8 mouse cellular contexts compared by ENCODE assay signal in the genomic region with DNA sequence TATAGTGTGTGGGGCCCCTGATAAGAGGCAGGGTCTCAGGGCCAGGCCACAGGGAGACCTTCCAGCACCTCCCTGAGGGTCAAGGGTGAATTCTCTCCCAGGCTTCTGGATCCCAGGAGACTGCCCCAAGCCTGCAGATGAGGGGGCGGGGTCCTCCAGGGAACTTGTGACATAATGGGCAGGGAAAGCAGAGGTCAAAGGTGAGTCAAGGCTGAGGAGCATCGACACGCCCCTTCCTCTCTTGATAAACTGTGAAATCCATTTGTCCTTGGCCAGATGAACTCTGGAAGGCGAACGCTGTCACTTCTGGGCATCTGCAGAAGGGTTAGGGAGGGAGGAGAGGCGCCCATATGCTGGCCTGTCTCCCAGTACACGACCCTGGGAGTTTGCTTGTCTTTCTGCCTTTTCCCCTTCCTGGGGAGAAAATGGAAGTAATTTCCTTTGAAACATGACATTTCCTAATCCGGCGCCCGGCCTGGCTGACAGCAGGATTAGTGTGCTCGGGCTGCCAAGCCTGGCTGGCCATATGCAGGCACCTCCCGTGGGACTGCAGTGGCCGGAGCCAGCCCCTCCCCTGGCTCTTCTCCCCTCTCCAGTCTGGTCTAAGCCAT.
DNase-seq lines count a peak whose midpoint lies in the region; ATAC-seq and TF ChIP-seq lines count a peak whose summit lies in the region.

No protein-coding gene starts in this region.

- H3K4me2 ChIP-seq in hindbrain, embryonic 15.5 days, result no peak overlapping the region
- H3K4me2 ChIP-seq in liver, embryonic 14.5 days (ENCODE audit: low read depth), result peak overlapping the region; percentile 22; the same call in 1 of the 2 replicates
- H3K4me2 ChIP-seq in neural tube, embryonic 13.5 days, result no peak overlapping the region

- H3K27ac ChIP-seq in hindbrain, embryonic 15.5 days (replicated peaks), result no peak overlapping the region
- H3K27ac ChIP-seq in liver, embryonic 14.5 days, result no peak overlapping the region
- H3K27ac ChIP-seq in neural tube, embryonic 13.5 days (replicated peaks), result no peak overlapping the region; the same call in 1 of the 2 replicates
- no peak overlapping the region for H3K27ac ChIP-seq in thymus, adult 2 months (ENCODE audit: control insufficient read depth, insufficient read depth, low read length)

- no peak overlapping the region for H3K9ac ChIP-seq in hindbrain, embryonic 15.5 days
- H3K9ac ChIP-seq in liver, embryonic 14.5 days (replicated peaks), result no peak overlapping the region
- peak overlapping the region; percentile 35; the same call in 1 of the 2 replicates for H3K9ac ChIP-seq in neural tube, embryonic 13.5 days

- TF ChIP-seq CTCF in liver, embryonic 14.5 days (IDR thresholded peaks at IDR 0.05; ENCODE audit: low read depth), result no peak
- no peak for TF ChIP-seq CTCF in thymus, adult 2 months (IDR thresholded peaks at IDR 0.05; ENCODE audit: borderline replicate concordance, control insufficient read depth, extremely low read depth, insufficient read depth, low read length, poor library complexity)

- intact Hi-C loops in gastrocnemius, postnatal 14 days (cut with DNase I; ENCODE audit: low total_unique reads), result no loop called here

- TF ChIP-seq POLR2A in thymus, adult 2 months (IDR thresholded peaks at IDR 0.05; ENCODE audit: control insufficient read depth, extremely low read depth, insufficient read depth, low read length, poor library complexity), result no peak

- peaks cover 28% of the 10 kb centered on the region for H3K4me1 ChIP-seq in hindbrain, embryonic 15.5 days (replicated peaks)
- H3K4me1 ChIP-seq in liver, embryonic 14.5 days (replicated peaks; ENCODE audit: control insufficient read depth in 2 of 2, insufficient read depth in 2 of 2, low read length in 1 of 2), result no peaks in the 10 kb centered on the region
- H3K4me1 ChIP-seq in neural tube, embryonic 13.5 days (replicated peaks), result peaks cover 34% of the 10 kb centered on the region
- H3K4me1 ChIP-seq in thymus, adult 2 months (replicated peaks; ENCODE audit: control insufficient read depth, insufficient read depth, low read length), result no peaks in the 10 kb centered on the region

- H3K36me3 ChIP-seq in hindbrain, embryonic 15.5 days, result no peaks in the 10 kb centered on the region
- H3K36me3 ChIP-seq in liver, embryonic 14.5 days (replicated peaks; ENCODE audit: control insufficient read depth, insufficient read depth, low read depth), result no peaks in the 10 kb centered on the region
- no peaks in the 10 kb centered on the region for H3K36me3 ChIP-seq in neural tube, embryonic 13.5 days
- H3K36me3 ChIP-seq in thymus, adult 2 months (ENCODE audit: control insufficient read depth, insufficient read depth, low read length), result no peaks in the 10 kb centered on the region

- DNase-seq in gastrocnemius, postnatal 14 days, result peak; percentile 9
- no peak for DNase-seq in gastrocnemius, adult 8-10 months (ENCODE audit: low spot score in 2 of 2)
- DNase-seq in embryo, embryonic 11.5 days (ENCODE audit: low read depth, low spot score), result peak; percentile 53
- DNase-seq in liver, embryonic 14.5 days (ENCODE audit: low read depth in 3 of 3, low spot score in 3 of 3), result peak in 1 of 3 experiments; percentile 0
- DNase-seq in thymus, adult 2 months, result no peak

- 8% methylated on average over 13 of the region's 13 CpGs for WGBS in hindbrain, embryonic 15.5 days
- 26% methylated on average over 13 of the region's 13 CpGs for WGBS in liver, embryonic 14.5 days (ENCODE audit: insufficient replicate concordance)
- WGBS in neural tube, embryonic 13.5 days, result 6% methylated on average over 13 of the region's 13 CpGs
- WGBS in thymus, adult 2 months, result 60% methylated on average over 13 of the region's 13 CpGs

- TF ChIP-seq EP300 in liver, embryonic 14.5 days (IDR thresholded peaks at IDR 0.05; ENCODE audit: low read depth), result no peak

- 0 out of 2 replicates have a peak, but pooled peaks have one; percentile 58 for ATAC-seq in hindbrain, embryonic 15.5 days (ENCODE audit: low FRiP score, low read depth)
- ATAC-seq in liver, embryonic 14.5 days (ENCODE audit: insufficient read depth), result peak; percentile 41; the same call in 1 of the 2 replicates
- 0 out of 2 replicates have a peak, but pooled peaks have one; percentile 29 for ATAC-seq in neural tube, embryonic 13.5 days (ENCODE audit: low read depth)
- ATAC-seq in CD4-positive, CD25-positive, alpha-beta regulatory T cell, adult 4 months, result no peak

- H3K27me3 ChIP-seq in hindbrain, embryonic 15.5 days, result 0 out of 2 replicates have a peak, but pooled peaks cover 6% of the 10 kb centered on the region
- H3K27me3 ChIP-seq in liver, embryonic 14.5 days (ENCODE audit: control insufficient read depth, insufficient read depth, low read length), result no peaks in the 10 kb centered on the region
- 0 out of 2 replicates have a peak, but pooled peaks cover 1% of the 10 kb centered on the region for H3K27me3 ChIP-seq in neural tube, embryonic 13.5 days
- no peaks in the 10 kb centered on the region for H3K27me3 ChIP-seq in thymus, adult 2 months (ENCODE audit: control insufficient read depth, insufficient read depth, low read length)

- H3K9me3 ChIP-seq in hindbrain, embryonic 15.5 days, result no peaks in the 10 kb centered on the region
- no peaks in the 10 kb centered on the region for H3K9me3 ChIP-seq in liver, embryonic 14.5 days (ENCODE audit: control insufficient read depth, low read length)
- H3K9me3 ChIP-seq in neural tube, embryonic 13.5 days, result no peaks in the 10 kb centered on the region

- H3K4me3 ChIP-seq in hindbrain, embryonic 15.5 days, result no peak overlapping the region
- no peak overlapping the region for H3K4me3 ChIP-seq in liver, embryonic 14.5 days (ENCODE audit: insufficient read depth in 1 of 2, low read depth in 2 of 2, low read length in 2 of 2)
- H3K4me3 ChIP-seq in neural tube, embryonic 13.5 days, result no peak overlapping the region
- no peak overlapping the region for H3K4me3 ChIP-seq in thymus, adult 2 months (ENCODE audit: control insufficient read depth, insufficient read depth, low read length)

Comparison
In these comparisons a context has a peak if more than half of its experiments do, and no peak if none do; other contexts are left out.
1. DNase-seq: peak in gastrocnemius, postnatal 14 days (single experiment) and embryo, embryonic 11.5 days (single experiment); none in gastrocnemius, adult 8-10 months (0 of 2) and thymus, adult 2 months (single experiment).